Mouse (Mus musculus) thymus, postnatal 36 days (tissue): Measurements from ENCODE around the gene Sox6.
A peak's percentile ranks its signal among the peaks of the same experiment; 100 is the strongest.

Experiments used
- DNase-seq, 2 experiments: peaks; one replicate each; pipeline ENCODE4 v3.0.0; 2022; ENCODE audit warnings: mixed read lengths in 2 of 2

The Sox6 gene

GRCm38 (mm10) chr7:115745672-115746253 is 292.8 kb downstream of the Sox6 start:
- DNase-seq: no peak

DNA sequence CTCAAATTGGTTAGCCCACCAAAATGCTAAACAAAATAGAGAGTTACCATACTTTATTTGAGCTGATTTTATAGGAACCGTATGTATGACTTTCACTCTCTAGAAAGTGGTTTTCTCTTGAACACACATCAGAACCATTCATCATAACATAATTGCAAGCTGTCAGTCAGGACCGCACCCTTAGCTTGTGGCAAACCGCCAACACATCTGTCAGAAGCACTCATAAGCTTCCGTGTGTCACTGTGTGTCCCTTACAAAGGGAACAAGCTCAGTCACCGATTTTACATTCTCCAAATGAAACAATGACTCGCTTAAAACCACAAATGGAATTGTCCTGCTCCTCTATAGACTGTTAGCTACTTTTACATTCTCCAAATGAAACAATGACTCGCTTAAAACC is 304.5 kb downstream of the Sox6 start:
- peak; percentile 10 to 42 for DNase-seq

DNA sequence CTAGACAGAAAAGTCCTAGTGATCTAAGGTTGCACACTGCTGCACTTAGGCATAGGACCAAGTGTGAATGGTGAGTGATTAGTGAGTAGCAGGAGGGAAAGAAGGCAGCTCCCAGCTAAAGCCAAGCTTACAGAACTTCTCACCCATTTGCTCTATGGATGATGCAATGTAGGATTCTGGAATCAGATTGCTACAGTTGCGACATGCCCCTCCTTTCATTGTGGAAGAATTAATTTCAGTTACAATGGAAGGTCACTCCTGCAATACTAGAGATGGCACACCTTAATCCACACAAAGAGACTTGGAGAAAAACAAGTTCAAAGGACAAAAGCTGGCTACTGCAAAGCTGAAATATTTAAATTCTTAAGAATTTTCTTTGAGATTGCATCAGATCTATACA is 305.8 kb downstream of the Sox6 start:
- DNase-seq: no peak

DNA sequence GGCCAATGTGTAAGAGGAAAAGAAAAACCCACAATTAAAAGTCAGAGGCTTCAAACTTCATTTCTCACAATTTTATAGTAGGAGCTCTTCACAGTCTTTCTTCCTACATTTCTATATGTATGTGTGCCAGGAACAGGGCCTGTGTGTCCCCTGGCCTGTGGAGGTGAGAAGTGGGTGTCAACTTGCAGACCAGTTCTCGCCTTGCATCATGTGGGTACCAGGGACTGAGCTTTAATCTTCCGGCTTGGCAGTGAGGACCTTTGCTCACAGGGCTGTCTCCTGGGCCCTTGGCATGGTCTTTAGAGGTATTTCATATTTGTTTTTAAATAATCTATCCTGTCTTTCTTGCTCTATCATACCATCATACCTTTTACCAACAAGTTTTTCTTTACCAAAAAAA is 311.8 kb downstream of the Sox6 start:
- DNase-seq: no peak

GRCm38 (mm10) chr7:115724404-115724803 is 314.2 kb downstream of the Sox6 start:
- no peak for DNase-seq

- DNase-seq: no peak
Observed at GRCm38 (mm10) chr7:115721624-115722540, 316.7 kb downstream of the Sox6 start.

GRCm38 (mm10) chr7:115719791-115720190 is 318.8 kb downstream of the Sox6 start:
- DNase-seq: no peak

GRCm38 (mm10) chr7:115706141-115706540 is 332.5 kb downstream of the Sox6 start:
- no peak for DNase-seq

DNA sequence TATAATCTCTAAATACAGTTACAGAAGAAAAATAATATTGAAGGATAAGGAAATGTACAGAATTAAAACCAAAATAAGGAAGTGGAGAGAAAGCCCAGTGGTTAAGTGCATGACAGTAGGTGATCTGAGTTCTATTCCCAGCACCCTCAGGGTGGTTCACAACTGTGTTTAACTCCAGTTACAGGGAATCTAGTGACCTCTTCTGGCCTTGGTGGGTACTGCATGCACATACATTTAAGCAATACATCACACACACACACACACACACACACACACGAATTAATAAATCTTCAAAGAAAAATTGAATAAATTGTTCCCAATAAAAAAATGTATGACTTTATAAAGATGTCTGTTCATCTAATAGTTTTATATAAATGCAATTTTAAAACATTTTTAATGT is 340.5 kb downstream of the Sox6 start:
- DNase-seq: no peak

GRCm38 (mm10) chr7:115693206-115693605 is 345.4 kb downstream of the Sox6 start:
- DNase-seq: peak; percentile 2 to 7

GRCm38 (mm10) chr7:115691091-115691490 is 347.5 kb downstream of the Sox6 start:
- DNase-seq: no peak

- DNase-seq: no peak
Observed at GRCm38 (mm10) chr7:115686687-115687086, 351.9 kb downstream of the Sox6 start.

DNA sequence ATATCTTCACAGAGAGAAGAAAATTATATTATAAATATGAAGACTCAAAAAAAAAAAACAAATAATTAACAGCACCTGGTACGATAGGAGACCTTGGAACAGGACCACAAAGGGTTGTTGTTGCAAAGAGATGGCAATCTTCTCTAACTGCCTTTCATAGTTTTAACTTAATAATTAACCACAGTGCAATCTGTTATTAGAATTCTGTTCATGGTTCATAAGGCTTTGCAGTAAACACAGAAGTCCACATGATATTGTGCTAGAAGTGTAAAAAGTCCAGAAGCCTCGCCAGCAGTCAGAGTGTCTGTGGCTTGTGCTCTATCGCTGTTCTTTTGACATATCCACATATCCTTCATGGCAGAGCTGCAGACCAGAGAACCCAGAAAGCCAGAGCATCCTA is 354.5 kb downstream of the Sox6 start:
- DNase-seq: no peak

DNA sequence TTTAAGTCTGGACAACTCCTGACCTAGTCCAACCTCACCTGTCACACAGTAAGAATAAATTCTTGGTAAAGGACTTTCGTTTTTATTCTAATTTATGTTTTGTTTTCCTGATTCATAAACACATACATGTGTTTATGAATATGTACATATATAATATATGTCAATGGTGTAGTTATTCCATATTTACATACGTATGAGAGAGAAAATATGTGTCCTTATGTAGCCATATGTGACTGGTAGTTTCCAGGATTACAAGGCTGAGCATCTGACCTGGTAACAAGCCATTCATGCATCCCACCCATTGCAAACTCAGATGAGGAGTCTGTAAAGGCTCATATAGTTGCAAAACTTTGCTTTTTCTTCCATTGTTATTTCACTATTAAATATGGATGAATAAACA is 366.8 kb downstream of the Sox6 start:
- DNase-seq: no peak

GRCm38 (mm10) chr7:115671272-115671671 is 367.3 kb downstream of the Sox6 start:
- no peak for DNase-seq

GRCm38 (mm10) chr7:115669207-115670004 is 369.2 kb downstream of the Sox6 start:
- no peak for DNase-seq

DNA sequence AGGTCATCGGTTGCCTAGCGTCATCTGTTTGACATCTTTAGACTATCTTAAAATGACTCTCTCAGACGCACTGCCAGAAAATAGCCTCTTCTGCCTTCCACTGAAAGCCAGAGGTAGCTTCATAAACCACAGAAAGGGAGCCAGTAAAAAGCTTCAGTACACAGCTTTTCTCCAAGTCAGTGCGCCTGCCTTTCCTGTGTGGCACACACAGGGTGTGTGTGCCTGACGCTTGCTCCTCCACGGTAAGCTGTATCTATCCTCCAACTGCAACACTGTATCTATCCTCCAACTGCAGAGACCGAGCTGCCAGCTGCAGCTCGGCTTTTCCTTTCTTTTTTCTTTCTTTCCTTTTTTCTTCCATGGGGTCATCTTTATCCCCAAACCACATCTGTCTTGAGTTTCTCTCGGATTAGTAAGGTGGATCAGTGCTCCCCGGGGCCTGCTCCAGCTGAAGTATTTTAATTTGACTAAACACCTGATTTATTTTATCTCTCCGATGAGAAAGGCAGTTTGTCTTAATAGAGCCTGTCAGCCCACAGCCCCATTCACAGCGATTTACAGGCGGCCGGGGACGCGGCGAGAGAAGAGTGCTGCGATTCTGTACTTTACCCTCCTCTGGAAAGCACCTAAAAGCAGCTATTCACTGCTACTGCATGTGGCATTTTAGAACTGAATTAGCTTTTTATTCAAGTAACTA is 371.8 kb downstream of the Sox6 start:
- no peak for DNase-seq

GRCm38 (mm10) chr7:115663399-115663798 is 375.2 kb downstream of the Sox6 start:
- no peak for DNase-seq

GRCm38 (mm10) chr7:115662121-115662520 is 376.5 kb downstream of the Sox6 start:
- DNase-seq: no peak

GRCm38 (mm10) chr7:115646696-115647095 is 391.9 kb downstream of the Sox6 start:
- no peak for DNase-seq

- no peak for DNase-seq
Observed at GRCm38 (mm10) chr7:115645971-115646447, 392.6 kb downstream of the Sox6 start.

DNA sequence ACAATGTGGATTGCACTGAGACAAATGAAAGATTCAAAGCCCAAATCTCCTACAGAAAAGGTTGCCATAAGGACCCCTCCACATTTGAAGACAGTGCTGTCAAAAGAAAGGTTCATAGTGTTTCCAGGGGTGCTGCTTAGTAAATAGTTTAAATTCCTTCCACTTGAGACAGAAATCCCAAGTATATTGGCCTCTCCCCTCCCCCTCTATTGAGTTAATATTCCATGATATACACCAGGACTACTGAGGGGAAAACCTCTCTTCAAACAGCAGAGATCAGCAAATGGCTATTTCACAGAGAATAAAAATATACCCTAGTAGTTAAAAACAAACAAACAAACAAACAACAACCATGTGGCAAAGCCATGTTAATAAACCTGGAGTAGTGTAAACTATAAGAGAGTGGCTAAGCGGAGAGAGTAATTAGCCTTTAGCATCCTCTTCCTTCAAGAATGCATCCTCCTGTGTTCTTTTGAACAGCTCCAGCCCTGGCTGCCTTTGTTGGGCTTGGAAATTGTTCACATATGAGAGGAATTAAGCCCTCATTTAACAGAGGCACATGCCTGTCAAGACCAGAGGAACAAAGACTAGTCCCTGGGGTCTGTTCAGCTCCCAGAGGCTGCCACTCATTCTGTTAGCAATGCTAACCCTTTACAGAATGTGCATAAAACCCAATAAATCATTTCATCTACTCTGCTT is 393.2 kb downstream of the Sox6 start:
- DNase-seq: no peak
